Mouse (Mus musculus) common myeloid progenitor, adult 5-6 weeks (primary cell): Measurements from ENCODE around the gene Gtf3c3. TPM values are rescaled to one million over a fixed set of nuclear protein-coding genes. Genes with fewer than 3 reads are reported as not detected.

Experiments used
- ATAC-seq: replicated peaks from 2 replicates; pipeline ENCODE4 v1.8.0; 2016; ENCODE audit warnings: low read depth, mild to moderate bottlenecking, moderate TSS enrichment, inconsistent platforms; ENCODE audit not compliant: poor library complexity, severe bottlenecking
- total RNA-seq: library from RNA; stranded (forward); fragments of 200-1000, 187-1606 nt; gene quantifications from 2 replicates; pipeline ENCODE4 v1.2.3, GENCODE M21; 2017

The Gtf3c3 gene
- total RNA-seq: 22.9 and 23.1 TPM in 2 replicates

DNA sequence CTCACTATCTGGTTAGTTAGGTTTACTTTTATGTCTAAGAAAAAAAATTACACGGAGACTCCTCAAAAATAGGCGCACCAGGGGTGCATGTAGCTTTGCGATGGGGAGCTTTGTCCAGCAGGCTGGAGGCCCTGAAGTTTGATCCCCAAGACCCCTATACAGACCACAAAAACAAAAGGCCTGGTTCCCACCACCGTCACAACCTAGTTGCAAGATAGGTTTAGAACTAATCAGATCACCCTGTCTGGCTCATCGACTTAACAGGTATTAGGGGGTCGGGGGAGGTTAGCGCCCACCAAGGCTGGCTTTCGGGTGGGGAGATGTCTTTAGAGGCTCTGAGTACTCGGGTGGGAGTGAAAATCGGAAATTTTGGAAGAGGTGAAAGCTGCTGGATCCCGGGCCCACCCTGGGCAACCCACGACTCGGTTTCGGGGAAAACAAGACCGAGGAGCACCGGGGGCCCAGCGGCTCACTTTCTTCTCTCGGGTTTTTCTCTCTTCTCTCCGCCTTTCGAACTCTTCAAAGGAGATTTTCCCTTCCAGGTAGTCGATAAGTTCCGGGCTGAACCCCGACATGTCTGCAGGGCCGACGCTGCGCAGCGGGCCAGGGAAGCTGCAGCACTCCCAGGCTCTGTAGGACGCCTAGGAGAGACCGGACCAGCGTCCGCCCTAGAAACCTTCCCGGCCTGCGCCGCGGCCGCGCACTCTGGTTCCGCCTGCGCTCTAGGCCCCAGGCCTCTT, at the start of gene Gtf3c3:
Gtf3c3 (minus strand) TSS at position 632 of the 740 bp plus-strand sequence.
- peak; percentile 98 for ATAC-seq

DNA sequence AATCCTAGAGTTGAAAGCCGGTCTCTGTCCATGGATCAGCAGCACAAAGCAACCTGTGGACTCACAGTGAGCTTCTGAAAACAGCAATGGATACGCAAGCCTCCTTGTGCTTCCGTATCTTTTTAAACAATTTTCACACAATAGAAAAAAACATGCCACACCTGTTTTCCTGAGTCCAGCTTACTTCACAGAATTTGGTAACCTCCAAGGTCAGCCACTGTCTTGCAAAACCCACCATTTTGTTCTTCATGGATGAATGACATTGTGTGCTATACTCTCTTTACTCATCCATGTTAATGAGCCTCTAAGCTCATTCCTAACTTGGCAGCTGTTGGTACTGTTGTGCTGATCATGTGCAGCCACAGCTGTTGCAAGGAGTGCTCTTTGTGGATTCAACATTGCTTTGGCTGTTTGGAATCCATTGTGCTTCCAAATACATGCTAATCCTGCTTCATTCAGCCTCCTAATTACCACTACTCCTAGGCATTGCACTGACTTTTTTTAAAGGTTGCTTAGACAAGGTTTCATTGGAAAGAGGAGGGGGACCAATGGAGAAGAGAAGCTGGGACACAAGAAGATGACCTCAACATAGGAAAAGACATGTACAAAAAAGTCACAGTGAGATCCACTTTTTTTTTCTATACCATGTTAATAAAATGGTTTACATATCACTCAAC, 46.1 kb upstream of the Gtf3c3 start:
- no peak for ATAC-seq

DNA sequence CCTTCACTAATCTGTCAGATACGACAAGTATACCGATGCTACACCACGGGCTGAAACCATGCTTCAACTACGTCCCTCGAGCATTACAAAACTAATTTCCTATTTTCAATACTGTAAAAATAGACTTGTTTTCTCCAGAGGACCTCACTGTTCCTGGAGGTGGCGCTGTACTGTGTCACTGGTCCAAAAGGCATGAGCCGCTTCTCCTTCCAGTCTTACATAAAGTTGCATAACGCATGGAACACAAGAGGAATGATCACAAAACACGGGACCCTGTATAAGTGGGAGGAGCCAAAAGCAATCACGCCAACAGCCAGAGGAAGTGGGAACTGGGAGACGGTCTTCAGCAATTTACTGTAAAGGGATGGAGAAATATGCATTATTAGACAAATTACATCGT, 41.7 kb upstream of the Gtf3c3 start:
- ATAC-seq: no peak

DNA sequence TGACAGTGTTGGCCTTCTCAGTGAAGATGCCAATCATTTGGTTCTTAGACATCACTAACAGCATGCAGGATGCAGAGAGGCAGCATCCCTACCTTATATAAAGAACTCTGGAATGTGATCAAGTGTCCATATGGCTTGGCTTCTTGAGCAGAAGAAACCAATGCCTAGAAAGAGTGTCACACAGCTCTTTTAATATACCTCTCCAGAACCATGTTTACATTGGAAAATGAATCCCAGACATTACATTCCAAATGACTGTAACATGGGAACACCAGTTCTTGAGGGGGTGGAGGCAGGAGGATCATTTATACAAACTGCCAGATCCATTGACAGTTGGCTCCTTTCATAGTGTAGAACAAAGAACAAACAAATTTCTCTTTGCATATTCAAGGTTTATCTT, 29.9 kb upstream of the Gtf3c3 start:
- ATAC-seq: no peak

DNA sequence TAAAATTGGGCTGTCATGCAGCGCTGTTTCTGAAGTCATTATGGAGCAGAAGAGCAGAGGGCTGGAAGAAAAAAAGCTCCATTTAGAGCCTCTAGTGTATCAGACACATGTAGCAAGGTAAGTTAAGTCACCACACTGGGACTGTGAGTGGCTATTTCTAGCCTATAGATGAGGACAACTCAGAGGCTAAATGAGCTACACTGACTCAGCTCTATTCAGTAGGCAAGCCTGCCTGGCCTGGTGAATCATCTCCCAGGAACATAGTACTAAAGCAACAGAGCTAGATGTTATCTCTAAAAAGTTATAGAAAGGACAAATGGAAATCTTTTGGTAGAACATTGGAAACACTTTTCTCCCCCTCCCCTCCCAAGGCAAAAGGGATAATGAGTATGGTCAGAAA, 28.6 kb upstream of the Gtf3c3 start:
- no peak for ATAC-seq

DNA sequence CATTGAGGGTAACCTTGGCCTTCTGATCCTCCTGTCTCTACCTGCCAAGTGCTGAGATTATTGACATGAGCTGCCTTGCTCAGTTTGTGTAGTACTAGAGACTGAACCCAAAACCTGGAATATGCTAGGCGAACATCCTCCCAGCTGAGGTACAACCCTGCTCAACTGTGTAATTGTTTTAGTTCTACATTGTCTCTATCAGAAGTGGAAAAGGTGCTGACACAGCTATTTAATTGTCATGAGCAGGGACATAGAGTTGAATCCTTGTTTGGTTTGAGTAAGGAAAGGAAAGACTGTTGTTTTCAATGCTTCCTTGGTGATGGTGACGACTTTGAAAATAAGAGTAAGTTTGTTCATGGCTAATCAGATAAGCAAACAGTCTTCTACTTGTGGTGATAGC, 13.3 kb upstream of the Gtf3c3 start:
- ATAC-seq: no peak

DNA sequence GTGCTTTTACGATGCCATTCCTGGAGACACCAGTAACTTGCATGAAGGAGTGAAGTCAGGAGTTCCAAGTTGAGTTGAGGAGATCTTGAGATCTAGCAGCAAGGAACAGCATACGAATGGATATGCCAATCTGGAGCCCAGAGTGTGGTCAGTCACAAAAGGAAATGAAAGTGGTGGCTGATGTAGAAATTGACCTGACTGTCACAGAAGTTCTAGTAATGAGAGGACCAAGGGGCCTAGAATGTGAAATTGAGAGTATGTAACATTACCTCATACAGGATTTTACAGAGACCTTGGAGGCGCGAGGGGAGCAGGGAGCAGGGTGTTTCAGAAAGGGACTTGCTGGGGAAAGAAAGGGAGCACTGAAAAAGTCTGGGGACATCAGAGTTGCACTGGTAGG, 10.1 kb upstream of the Gtf3c3 start:
- peak; percentile 58 for ATAC-seq

DNA sequence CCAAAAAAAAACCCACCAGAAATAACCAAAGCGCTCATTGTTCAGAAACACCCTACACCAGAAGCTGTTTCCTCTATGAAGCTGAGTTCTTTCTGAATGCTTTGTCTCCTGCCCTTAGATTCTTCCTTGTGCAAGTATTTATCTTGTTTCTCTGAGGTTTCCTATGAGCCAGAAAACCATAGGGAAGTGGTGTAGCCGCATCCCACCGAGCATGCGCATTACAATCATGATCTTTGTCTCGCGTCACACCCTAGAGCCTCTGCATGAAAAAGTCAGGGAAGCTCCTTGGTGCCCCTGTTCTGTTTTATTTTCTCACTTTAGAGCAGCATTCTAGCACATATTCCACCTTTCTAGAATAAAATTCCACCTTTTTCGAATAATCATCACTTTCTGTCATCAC, 4.9 kb upstream of the Gtf3c3 start:
- peak; percentile 80 for ATAC-seq

DNA sequence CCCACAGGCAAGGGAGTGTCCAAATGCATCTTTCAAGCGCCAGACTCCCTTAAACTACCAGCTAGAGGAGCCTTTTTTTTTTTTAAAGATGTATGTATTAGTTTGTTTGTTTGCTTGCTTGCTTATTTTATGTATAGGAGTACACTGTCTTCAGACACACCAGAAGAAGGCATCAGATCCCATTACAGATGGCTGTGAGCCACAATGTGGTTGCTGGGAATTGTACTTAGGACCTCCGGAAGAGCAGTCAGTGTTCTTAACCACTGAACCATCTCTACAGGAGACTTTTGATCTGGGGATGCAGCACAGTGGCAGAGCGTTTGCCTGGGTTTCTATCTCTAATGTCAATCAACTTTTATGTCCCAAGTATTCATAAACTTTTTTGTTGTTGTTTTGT, 307 bp upstream of the Gtf3c3 start:
- no peak for ATAC-seq

DNA sequence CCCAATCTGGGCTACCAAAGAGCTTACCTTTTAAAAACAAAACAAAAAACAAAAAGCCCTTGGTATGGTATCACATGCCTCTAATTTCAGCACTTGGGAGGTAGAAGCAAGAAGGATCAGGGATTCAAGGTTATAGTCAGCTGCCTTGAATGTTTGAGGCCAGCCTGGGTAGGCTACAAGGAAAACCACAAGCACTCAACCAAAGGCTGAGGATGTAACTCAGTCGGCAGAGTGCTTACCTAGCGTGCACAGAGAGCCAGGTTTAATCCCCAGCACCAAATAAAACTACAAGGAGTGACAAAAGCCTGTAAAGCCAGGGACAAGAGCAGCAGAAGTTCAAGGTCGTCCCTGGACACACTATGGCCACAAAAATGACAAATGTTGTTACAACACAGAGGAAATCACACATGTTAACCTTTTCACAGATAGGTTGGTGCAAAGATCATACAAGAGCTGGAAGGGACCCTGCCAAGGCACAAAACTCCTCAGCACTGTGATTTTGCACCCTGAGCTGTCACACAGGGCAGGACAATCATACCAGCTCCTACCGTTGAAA, 16.5 kb downstream of the Gtf3c3 start:
- ATAC-seq: no peak

DNA sequence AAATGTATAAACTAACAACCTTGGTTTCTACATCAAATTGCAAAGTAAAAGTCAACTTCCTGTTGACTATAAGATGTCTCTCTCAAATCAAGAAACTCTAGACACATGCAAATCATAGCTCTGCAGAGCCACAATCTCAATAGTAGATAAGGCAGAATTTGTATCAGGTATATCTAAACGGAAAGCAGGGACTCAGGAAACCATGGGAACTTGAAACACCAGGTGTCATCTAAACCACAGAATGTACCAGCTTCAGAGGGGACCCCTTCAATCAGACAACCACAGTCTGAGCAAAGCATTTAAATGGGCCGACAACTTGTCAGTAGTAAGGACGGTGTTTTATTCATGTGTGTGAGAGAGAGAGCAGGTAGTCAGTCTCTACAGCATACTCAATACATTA, 17.1 kb downstream of the Gtf3c3 start:
- ATAC-seq: no peak

DNA sequence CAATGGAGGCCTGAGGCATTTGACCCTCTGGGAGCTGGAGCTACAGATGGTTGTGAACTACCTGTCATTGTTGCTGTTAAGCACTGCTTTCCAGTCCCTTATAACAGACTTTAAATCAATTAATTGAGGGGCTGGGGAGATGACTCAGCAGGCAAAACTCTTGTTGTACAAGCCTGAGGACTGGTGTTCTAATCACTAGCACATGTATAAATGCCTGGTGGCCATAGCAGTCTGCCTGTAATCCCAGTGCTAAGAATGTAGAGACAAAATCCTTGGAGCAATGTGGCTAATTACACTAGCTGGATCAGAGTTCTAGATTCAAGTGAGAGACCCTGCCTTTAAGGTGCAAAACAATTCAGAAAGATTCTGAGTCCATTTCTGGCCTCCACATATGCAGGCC, 36.0 kb downstream of the Gtf3c3 start:
- no peak for ATAC-seq

DNA sequence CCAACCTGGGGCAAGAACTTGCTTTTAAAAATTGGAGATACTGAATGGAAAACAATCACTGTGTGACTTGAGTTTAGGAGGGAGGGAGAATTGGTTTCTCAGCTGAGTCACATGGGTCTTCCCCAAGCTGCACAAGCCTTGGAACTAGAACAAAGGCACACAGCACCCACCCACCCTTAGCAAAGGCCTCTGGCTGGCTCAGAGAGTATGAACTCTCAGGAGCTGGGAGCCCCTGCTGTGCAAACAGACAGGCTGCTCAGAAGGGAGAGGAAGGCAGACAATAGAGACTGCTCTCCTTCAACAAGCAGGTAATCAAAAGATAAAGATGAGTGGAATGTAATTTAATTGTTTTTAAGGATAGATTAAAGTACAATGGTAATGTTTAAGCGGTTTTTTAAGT, 54.5 kb downstream of the Gtf3c3 start:
- ATAC-seq: no peak

DNA sequence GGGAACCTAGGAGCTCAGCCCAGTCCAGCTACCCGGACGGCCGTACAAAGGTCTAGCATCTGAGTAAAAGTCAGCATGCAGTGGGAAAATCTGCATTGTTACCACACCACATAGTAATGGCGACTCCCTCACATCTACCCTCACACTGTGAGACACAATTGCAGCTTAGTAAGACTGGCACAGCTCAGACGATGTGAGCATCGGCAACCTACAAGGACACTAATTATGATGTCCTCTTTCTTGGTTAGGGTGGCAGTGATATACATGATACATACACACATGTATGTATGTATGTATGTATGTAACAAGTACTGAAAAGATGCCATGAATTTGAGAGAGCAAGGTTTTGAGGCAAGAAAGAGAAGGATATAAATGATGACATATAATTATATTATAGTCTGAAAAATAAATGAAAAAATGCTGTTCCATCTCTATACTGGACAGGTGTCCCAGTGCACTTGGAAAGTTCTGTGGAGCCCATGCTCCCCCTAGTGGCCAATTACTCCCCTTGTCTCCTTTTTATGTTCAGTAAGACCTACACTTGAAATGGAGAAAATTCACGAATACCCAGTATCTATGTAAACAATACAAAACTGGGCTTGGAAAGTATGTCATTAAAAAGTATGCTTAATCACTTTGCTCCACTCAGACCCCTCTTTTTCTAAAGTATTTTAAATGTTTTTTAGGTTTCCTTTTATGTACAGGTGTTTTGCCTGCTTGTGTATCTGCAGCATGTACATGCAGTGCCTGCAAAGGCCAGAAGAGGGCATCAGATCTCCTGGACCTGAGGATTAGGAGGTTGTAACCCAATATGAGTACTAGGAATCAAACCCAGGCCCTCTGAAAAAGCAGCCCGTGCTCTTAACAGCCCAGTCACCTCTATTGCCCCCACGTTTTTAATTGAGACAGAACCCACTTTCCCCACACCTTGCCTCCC, 57.5 kb downstream of the Gtf3c3 start:
- ATAC-seq: peak; percentile 76

DNA sequence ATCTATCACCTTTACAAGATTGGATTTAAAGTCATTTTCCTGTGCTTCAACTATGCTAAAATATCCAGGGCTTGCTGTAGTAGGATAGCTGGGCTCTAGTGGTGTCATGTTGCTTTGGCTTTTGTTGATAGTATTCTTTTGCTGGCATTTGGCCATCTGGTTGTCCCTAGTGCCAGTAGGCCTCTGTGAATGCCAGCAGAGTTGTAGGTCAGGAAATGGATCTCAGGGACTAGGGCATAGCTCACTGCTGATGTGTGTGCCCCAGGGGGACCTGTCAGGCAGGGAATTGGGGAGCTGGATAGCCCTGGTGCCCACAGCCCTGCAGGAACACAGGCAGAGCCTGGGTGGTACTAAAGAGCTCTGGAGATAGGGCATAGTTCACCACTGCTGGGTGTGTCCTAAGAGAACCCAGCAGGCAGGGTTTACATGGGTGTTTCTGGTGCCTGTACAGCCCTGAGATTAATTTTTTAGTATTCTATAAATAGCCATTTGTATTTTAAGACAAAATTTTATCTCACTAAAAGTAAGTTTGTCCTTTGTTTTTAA, 61.2 kb downstream of the Gtf3c3 start:
- no peak for ATAC-seq

DNA sequence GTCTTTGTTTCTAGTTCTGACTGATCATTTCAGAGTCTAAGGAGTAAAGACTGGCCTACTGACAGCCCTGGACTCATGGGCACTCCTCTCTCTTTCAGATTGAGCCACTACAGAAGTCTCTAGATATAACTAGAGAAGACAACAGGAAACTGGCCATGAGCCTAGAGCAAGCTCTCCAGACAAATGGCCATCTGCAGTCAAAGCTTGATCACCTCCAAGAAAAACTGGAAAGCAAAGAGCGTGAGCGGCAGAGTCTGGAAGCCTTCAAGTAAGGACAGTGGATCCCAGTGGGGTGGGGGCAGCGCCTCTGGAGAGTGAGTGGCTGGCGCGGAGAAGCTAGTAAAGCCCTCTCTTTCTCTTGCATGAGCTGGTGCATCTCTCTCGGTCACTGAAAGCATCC, 82.2 kb downstream of the Gtf3c3 start:
- no peak for ATAC-seq

DNA sequence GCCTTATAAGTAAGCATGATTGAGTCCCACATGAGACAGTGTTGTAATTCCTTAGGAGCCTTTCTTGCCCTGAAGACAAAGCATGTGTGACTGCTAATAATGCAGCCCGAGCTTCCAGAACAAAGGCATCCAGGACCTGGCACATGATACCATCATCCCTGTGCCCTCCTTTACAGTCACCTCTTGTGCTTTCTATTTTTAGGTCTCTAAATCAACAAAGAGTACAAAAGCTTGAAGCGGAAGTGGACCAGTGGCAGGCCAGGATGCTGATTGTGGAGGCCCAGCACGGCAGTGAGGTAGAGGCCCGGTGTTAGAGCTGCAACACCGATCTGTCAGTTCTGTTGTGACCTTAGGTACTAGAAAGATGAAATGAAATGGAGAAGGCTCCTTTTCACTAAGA, 83.3 kb downstream of the Gtf3c3 start:
- ATAC-seq: no peak

DNA sequence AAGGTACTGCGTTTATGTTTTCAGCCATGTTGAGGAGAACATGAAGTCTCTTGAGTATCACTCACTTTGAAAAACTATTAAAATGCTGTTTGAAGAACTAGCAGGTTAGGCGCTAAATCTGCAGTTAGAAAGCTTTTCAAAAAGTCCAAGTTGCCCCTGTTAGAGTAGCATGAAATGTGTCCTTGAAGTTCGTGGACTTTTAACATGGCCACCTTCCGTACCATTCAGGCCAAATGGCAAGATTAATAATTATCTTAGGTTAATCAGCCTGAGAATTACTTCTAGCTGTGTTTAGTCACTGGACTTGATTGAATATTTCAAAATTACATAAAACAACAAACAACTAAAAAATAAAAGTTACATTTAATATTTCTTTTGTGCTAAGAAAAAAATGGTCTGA, 84.0 kb downstream of the Gtf3c3 start:
- ATAC-seq: no peak
